Mouse (Mus musculus): ENCODE results near the gene Dcaf4.

DNA sequence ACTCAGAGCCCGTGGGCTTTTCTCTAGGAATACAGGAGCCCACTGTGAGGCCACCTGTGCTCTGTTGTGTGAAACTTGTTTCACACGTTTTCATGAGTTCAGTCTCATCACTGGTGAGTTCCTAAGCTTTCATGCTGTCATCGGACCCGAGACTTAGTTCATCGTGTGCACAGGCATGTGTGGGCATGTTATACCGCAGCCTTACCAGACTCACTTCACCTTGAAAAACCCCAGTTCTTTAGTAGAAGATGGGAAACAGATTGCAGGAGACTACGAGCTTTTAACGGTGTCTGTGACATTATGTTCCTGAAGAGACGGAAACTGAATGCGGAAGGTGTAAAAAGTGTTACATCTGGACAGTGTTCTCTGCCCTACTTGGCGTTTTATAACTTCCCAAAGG lies 15.2 kb downstream of the Dcaf4 start:
- TF ChIP-seq POLR2AphosphoS2 (IDR thresholded peaks at IDR 0.05; ENCODE audit: insufficient read length, low read depth): no peak
- no peak for TF ChIP-seq E2F4 (IDR thresholded peaks at IDR 0.05; ENCODE audit: insufficient read depth)
- no peak for TF ChIP-seq MYOD1 (IDR thresholded peaks at IDR 0.05; ENCODE audit: control insufficient read depth in 1 of 3, insufficient read length in 2 of 3, low read depth in 2 of 3)

All from myocyte (in vitro differentiated cells).